Mouse (Mus musculus) kidney, embryonic 16.5 days (tissue): ENCODE results near the gene Trim80. TPM values are rescaled to one million over a fixed set of nuclear protein-coding genes. Genes with fewer than 3 reads are reported as not detected.

Experiments used
- ATAC-seq: fragments of 200-750 bp; cut with Nextera tagmentation; 2 replicates; pipeline ENCODE4 v1.8.0; 2017; ENCODE audit warnings: moderate TSS enrichment; ENCODE audit not compliant: low FRiP score, low TSS enrichment
- H3K27ac ChIP-seq: fragments of 300-500 bp; sonication (generic); 2 replicates; pipeline ENCODE4 v1.5.1; 2014; ENCODE audit warnings: low read length
- H3K27me3 ChIP-seq: fragments of 300-500 bp; sonication (generic); 2 replicates; pipeline ENCODE4 v1.6.1; 2014; ENCODE audit warnings: low read length, control low read depth, mixed read lengths; ENCODE audit not compliant: insufficient read depth
- H3K36me3 ChIP-seq: fragments of 300-500 bp; sonication (generic); 2 replicates; pipeline ENCODE4 v1.6.1; 2014; ENCODE audit warnings: low read length, control low read depth, mixed read lengths; ENCODE audit not compliant: insufficient read depth
- H3K4me1 ChIP-seq: fragments of 300-500 bp; sonication (generic); 2 replicates; pipeline ENCODE4 v1.6.1; 2014; ENCODE audit warnings: low read length, control low read depth, mixed read lengths; ENCODE audit not compliant: insufficient read depth
- H3K4me2 ChIP-seq: fragments of 300-500 bp; sonication (generic); replicated peaks from 2 replicates; pipeline ENCODE4 v1.6.1; 2014; ENCODE audit warnings: low read depth, low read length
- H3K4me3 ChIP-seq: fragments of 300-500 bp; sonication (generic); 2 replicates; pipeline ENCODE4 v1.5.1; 2014; ENCODE audit warnings: mild to moderate bottlenecking, low read length
- H3K9ac ChIP-seq: fragments of 300-500 bp; sonication (generic); replicated peaks from 2 replicates; pipeline ENCODE4 v1.6.1; 2014; ENCODE audit warnings: low read length
- H3K9me3 ChIP-seq: fragments of 300-500 bp; sonication (generic); 2 replicates; pipeline ENCODE4 v1.6.1; 2016; ENCODE audit warnings: low read length, control low read depth
- WGBS: fragments of 180-500 bp; shearing (Covaris S2); extraction: QIAGEN DNeasy Blood & Tissue Kit; methylation state at CpG from one replicate; pipeline ENCODE4 v1.1.7; 2014; 5-methylcytosine and 5-hydroxymethylcytosine counted together
- polyA plus RNA-seq: library from polyadenylated mRNA; unstranded; fragments of >200 nt; fragmentation: Nextera tagmentation; extraction: Ambion mirVana; gene quantifications from 2 replicates; pipeline ENCODE4 v1.2.1, GENCODE M21; 2015

The Trim80 gene
- polyA plus RNA-seq, 1 experiment from 2014 or later, result 0.12 TPM

GRCm38 (mm10) chr11:115427482-115428331 lies 12.6 kb upstream of the Trim80 start:
- Histone ChIP-seq H3K4me3 (no peak overlapping the region), H3K27me3 (no peaks in the 10 kb centered on the region), H3K4me1 (peaks cover 6% of the 10 kb centered on the region; the same call in 1 of the 2 replicates), H3K27ac (peak overlapping the region; percentile 45), H3K36me3 (peaks cover 55% of the 10 kb centered on the region), H3K9me3 (no peaks in the 10 kb centered on the region), H3K4me2 (0 out of 2 replicates have a peak overlapping the region, but pooled peaks have one; percentile 28), H3K9ac (peak overlapping the region; percentile 49; the same call in 1 of the 2 replicates)
- 35% methylated on average over 20 of the region's 20 CpGs for WGBS
- ATAC-seq, result peak; percentile 69; the same call in 1 of the 2 replicates

DNA sequence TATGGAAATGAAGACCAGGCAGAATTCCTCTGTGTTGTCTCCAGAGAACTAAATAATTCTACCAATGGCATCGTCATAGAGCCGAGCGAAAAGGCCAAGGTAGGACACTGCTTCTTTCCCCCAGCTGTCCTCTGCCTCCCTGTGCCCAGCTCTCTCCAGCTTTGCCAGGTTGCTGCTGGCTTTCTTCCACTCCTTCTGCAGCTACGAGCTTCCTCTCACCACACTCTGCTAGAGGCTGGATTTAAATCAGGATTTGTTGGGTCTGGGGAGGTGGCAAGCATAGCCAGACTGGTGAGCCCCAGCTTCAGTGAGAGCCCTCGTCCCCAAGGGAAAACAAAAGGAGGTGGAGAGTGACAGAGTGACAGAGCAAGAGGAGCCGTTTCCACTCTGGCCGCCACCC lies 11.0 kb upstream of the Trim80 start:
- no peak for ATAC-seq
- 85% methylated on average over 7 of the region's 7 CpGs for WGBS
- Histone ChIP-seq H3K36me3 (peaks cover 55% of the 10 kb centered on the region), H3K9ac (no peak overlapping the region), H3K4me3 (no peak overlapping the region), H3K27me3 (no peaks in the 10 kb centered on the region), H3K4me2 (no peak overlapping the region), H3K9me3 (no peaks in the 10 kb centered on the region), H3K4me1 (peaks cover 6% of the 10 kb centered on the region; the same call in 1 of the 2 replicates), H3K27ac (no peak overlapping the region; the same call in 1 of the 2 replicates)

GRCm38 (mm10) chr11:115430561-115430960 lies 9.8 kb upstream of the Trim80 start:
- Histone ChIP-seq H3K36me3 (peaks cover 43% of the 10 kb centered on the region), H3K9me3 (no peaks in the 10 kb centered on the region), H3K4me2 (no peak overlapping the region), H3K4me1 (peaks cover 10% of the 10 kb centered on the region), H3K27me3 (no peaks in the 10 kb centered on the region), H3K4me3 (no peak overlapping the region), H3K9ac (no peak overlapping the region), H3K27ac (no peak overlapping the region)
- ATAC-seq, result no peak
- 89% methylated on average over 6 of the region's 6 CpGs for WGBS

DNA sequence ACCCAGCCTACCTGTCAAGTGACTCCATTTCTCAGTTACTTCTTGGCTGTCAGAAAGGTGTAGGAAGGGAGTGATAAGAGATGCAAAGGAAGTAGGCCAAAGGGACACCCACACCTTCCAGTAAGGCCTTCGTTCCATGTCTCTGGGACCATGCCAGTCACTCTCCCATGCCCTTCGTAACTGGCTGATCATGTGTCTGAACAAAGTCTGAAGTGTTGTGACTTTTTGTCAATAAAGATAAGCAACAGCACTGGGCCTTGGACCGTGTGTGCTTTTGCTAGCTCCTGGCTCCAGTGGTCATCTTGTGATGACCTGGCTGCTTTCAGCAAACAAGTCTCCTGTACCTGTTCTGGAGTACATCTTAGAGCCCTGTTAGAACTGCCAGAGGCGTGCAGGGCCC lies 7.5 kb upstream of the Trim80 start:
- no peak overlapping the region for H3K4me2 ChIP-seq
- peak overlapping the region; percentile 51 for H3K27ac ChIP-seq
- no peaks in the 10 kb centered on the region for H3K27me3 ChIP-seq
- H3K4me1 ChIP-seq, result peaks cover 18% of the 10 kb centered on the region
- WGBS, result 80% methylated on average over 4 of the region's 4 CpGs
- H3K36me3 ChIP-seq, result peaks cover 37% of the 10 kb centered on the region
- H3K4me3 ChIP-seq, result no peak overlapping the region
- no peaks in the 10 kb centered on the region for H3K9me3 ChIP-seq
- H3K9ac ChIP-seq, result 0 out of 2 replicates have a peak overlapping the region, but pooled peaks have one; percentile 15
- no peak for ATAC-seq

GRCm38 (mm10) chr11:115433342-115433741 lies 7.0 kb upstream of the Trim80 start:
- Histone ChIP-seq H3K4me3 (no peak overlapping the region), H3K9me3 (no peaks in the 10 kb centered on the region), H3K27me3 (no peaks in the 10 kb centered on the region), H3K9ac (no peak overlapping the region), H3K27ac (peak overlapping the region; percentile 51), H3K36me3 (peaks cover 37% of the 10 kb centered on the region), H3K4me1 (peaks cover 15% of the 10 kb centered on the region), H3K4me2 (no peak overlapping the region)
- ATAC-seq, result no peak
- WGBS, result 72% methylated on average over 6 of the region's 6 CpGs

- peak overlapping the region; percentile 65 for H3K27ac ChIP-seq
- 6% methylated on average over 31 of the region's 31 CpGs for WGBS
- peaks cover 15% of the 10 kb centered on the region for H3K4me1 ChIP-seq
- ATAC-seq, result peak; percentile 50; the same call in 1 of the 2 replicates
- peak overlapping the region; percentile 43 for H3K4me3 ChIP-seq
- peaks cover 4% of the 10 kb centered on the region; the same call in 1 of the 2 replicates for H3K9me3 ChIP-seq
- H3K36me3 ChIP-seq, result peaks cover 14% of the 10 kb centered on the region
- peak overlapping the region; percentile 65 for H3K4me2 ChIP-seq
- H3K9ac ChIP-seq, result peak overlapping the region; percentile 69
- no peaks in the 10 kb centered on the region for H3K27me3 ChIP-seq
These were observed 4.6 kb upstream of the Trim80 start for GRCm38 (mm10) chr11:115435596-115436337.

GRCm38 (mm10) chr11:115437571-115438122 lies 2.7 kb upstream of the Trim80 start:
- Histone ChIP-seq H3K4me2 (no peak overlapping the region), H3K4me3 (no peak overlapping the region), H3K27ac (no peak overlapping the region), H3K36me3 (no peaks in the 10 kb centered on the region), H3K4me1 (peaks cover 15% of the 10 kb centered on the region), H3K27me3 (no peaks in the 10 kb centered on the region), H3K9ac (no peak overlapping the region), H3K9me3 (peaks cover 4% of the 10 kb centered on the region; the same call in 1 of the 2 replicates)
- no peak for ATAC-seq
- WGBS, result 72% methylated on average over 5 of the region's 5 CpGs

DNA sequence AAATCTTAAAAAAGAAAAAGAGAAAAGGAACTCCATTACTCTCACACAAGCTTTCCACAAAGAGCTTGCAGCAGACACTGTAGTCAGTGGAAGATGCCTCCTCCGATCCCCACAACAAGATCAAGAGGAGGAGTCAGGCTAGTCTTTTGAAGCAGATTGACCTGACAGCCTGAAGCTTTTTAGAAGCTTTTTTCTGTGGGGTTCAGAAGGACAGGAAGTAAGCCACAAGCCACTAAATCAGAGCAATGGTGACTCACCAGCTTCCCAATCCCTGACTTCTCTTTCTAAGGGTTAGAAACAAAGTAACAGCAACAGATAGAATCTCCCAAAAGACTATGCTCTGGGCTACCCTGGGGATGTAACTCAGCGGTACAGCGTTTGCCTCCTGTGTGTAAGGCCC lies 1.0 kb upstream of the Trim80 start:
- no peak overlapping the region for H3K4me2 ChIP-seq
- no peaks in the 10 kb centered on the region for H3K36me3 ChIP-seq
- 58% methylated on average over 3 of the region's 3 CpGs for WGBS
- H3K9me3 ChIP-seq, result peaks cover 4% of the 10 kb centered on the region; the same call in 1 of the 2 replicates
- no peaks in the 10 kb centered on the region for H3K27me3 ChIP-seq
- no peak overlapping the region for H3K27ac ChIP-seq
- ATAC-seq, result no peak
- H3K9ac ChIP-seq, result no peak overlapping the region
- H3K4me3 ChIP-seq, result no peak overlapping the region
- peaks cover 15% of the 10 kb centered on the region for H3K4me1 ChIP-seq

GRCm38 (mm10) chr11:115441417-115441816 lies 1.1 kb downstream of the Trim80 start:
- ATAC-seq, result no peak
- Histone ChIP-seq H3K9me3 (peaks cover 4% of the 10 kb centered on the region; the same call in 1 of the 2 replicates), H3K36me3 (no peaks in the 10 kb centered on the region), H3K27me3 (no peaks in the 10 kb centered on the region), H3K27ac (no peak overlapping the region), H3K4me3 (no peak overlapping the region), H3K4me1 (peaks cover 4% of the 10 kb centered on the region), H3K9ac (no peak overlapping the region), H3K4me2 (no peak overlapping the region)
- 54% methylated on average over 15 of the region's 15 CpGs for WGBS
